Mouse (Mus musculus): ENCODE measurements around the gene Hist1h3c.

GRCm38 (mm10) chr13:23698300-23698693 is 47.1 kb downstream of the Hist1h3c start, which contains the start of gene Hist1h4c:
- TF ChIP-seq EP300 (IDR thresholded peaks at IDR 0.05; ENCODE audit: low read depth), result peak; percentile 91
- TF ChIP-seq CTCF (IDR thresholded peaks at IDR 0.05; ENCODE audit: low read depth), result peak; percentile 25; the same call in 1 of the 2 replicates
